Mouse (Mus musculus): ENCODE measurements around the gene Plekha6. TPM values are rescaled to one million over a fixed set of nuclear protein-coding genes. Genes with fewer than 3 reads are reported as not detected.
A peak's percentile ranks its signal among the peaks of the same experiment; 100 is the strongest.

Plekha6 gene
- polyA plus RNA-seq, 1 experiment = 104 TPM

GRCm38 (mm10) chr1:133161559-133161958 lies 2.5 kb upstream of the Plekha6 start:
- H3K27ac ChIP-seq (ENCODE audit: insufficient read depth, low read depth, low read length) = peak overlapping the region; percentile 78
- TF ChIP-seq POLR2A (IDR thresholded peaks at IDR 0.05; ENCODE audit: low read depth, low read length) (no peak), CTCF (IDR thresholded peaks at IDR 0.05; ENCODE audit: extremely low read depth, insufficient read length, insufficient replicate concordance, low read depth, low read length) (no peak)

GRCm38 (mm10) chr1:133162046-133162445 lies 2.0 kb upstream of the Plekha6 start:
- WGBS = 25% methylated on average over 10 of the region's 10 CpGs
- H3K36me3 ChIP-seq (ENCODE audit: control insufficient read depth, insufficient read depth, low read length) = no peaks in the 10 kb centered on the region
- H3K27ac ChIP-seq (ENCODE audit: insufficient read depth, low read depth, low read length) = peak overlapping the region; percentile 78
- no peak; the same call in 1 of the 2 replicates for TF ChIP-seq POLR2A (IDR thresholded peaks at IDR 0.05; ENCODE audit: low read depth, low read length)
- peaks cover 23% of the 10 kb centered on the region; the same call in 1 of the 2 replicates for H3K4me1 ChIP-seq (ENCODE audit: control insufficient read depth, insufficient read depth, insufficient read length, low read length)
- no peak overlapping the region for H3K4me3 ChIP-seq (ENCODE audit: low read depth, low read length)
- H3K27me3 ChIP-seq (ENCODE audit: control insufficient read depth, insufficient read depth, low read length) = peaks cover 11% of the 10 kb centered on the region; the same call in 1 of the 2 replicates

More at GRCm38 (mm10) chr1:133161559-133161958, 2.5 kb upstream of the Plekha6 start:
- WGBS = 31% methylated on average over 4 of the region's 4 CpGs
- H3K4me1 ChIP-seq (ENCODE audit: control insufficient read depth, insufficient read depth, insufficient read length, low read length) = peaks cover 23% of the 10 kb centered on the region; the same call in 1 of the 2 replicates
- H3K36me3 ChIP-seq (ENCODE audit: control insufficient read depth, insufficient read depth, low read length) = no peaks in the 10 kb centered on the region
- H3K4me3 ChIP-seq (ENCODE audit: low read depth, low read length) = no peak overlapping the region
- peaks cover 11% of the 10 kb centered on the region; the same call in 1 of the 2 replicates for H3K27me3 ChIP-seq (ENCODE audit: control insufficient read depth, insufficient read depth, low read length)

GRCm38 (mm10) chr1:133162981-133163380 lies 1.0 kb upstream of the Plekha6 start:
- Histone ChIP-seq H3K4me3 (ENCODE audit: low read depth, low read length) (no peak overlapping the region), H3K4me1 (ENCODE audit: control insufficient read depth, insufficient read depth, insufficient read length, low read length) (peaks cover 24% of the 10 kb centered on the region; the same call in 1 of the 2 replicates)
- WGBS = 20% methylated on average over 8 of the region's 8 CpGs

GRCm38 (mm10) chr1:133164591-133165011 lies 591 bp downstream of the Plekha6 start:
- WGBS = 5% methylated on average over 10 of the region's 10 CpGs

More at GRCm38 (mm10) chr1:133162981-133163380, 1.0 kb upstream of the Plekha6 start:
- Histone ChIP-seq H3K27me3 (ENCODE audit: control insufficient read depth, insufficient read depth, low read length) (peaks cover 11% of the 10 kb centered on the region; the same call in 1 of the 2 replicates), H3K36me3 (ENCODE audit: control insufficient read depth, insufficient read depth, low read length) (no peaks in the 10 kb centered on the region), H3K27ac (ENCODE audit: insufficient read depth, low read depth, low read length) (peak overlapping the region; percentile 91)
- TF ChIP-seq POLR2A (IDR thresholded peaks at IDR 0.05; ENCODE audit: low read depth, low read length) = no peak
- no peak for TF ChIP-seq CTCF (IDR thresholded peaks at IDR 0.05; ENCODE audit: extremely low read depth, insufficient read length, insufficient replicate concordance, low read depth, low read length)

GRCm38 (mm10) chr1:133165111-133165510 lies 1.1 kb downstream of the Plekha6 start:
- Histone ChIP-seq H3K27ac (ENCODE audit: insufficient read depth, low read depth, low read length) (peak overlapping the region; percentile 87), H3K4me3 (ENCODE audit: low read depth, low read length) (peak overlapping the region; percentile 80), H3K4me1 (ENCODE audit: control insufficient read depth, insufficient read depth, insufficient read length, low read length) (peaks cover 24% of the 10 kb centered on the region; the same call in 1 of the 2 replicates), H3K36me3 (ENCODE audit: control insufficient read depth, insufficient read depth, low read length) (0 out of 2 replicates have a peak, but pooled peaks cover 2% of the 10 kb centered on the region), H3K27me3 (ENCODE audit: control insufficient read depth, insufficient read depth, low read length) (peaks cover 11% of the 10 kb centered on the region; the same call in 1 of the 2 replicates)
- no peak for TF ChIP-seq POLR2A (IDR thresholded peaks at IDR 0.05; ENCODE audit: low read depth, low read length)
- no peak for TF ChIP-seq CTCF (IDR thresholded peaks at IDR 0.05; ENCODE audit: extremely low read depth, insufficient read length, insufficient replicate concordance, low read depth, low read length)
- WGBS = 12% methylated on average over 11 of the region's 11 CpGs

More at GRCm38 (mm10) chr1:133164591-133165011, 591 bp downstream of the Plekha6 start:
- Histone ChIP-seq H3K4me3 (ENCODE audit: low read depth, low read length) (peak overlapping the region; percentile 80), H3K4me1 (ENCODE audit: control insufficient read depth, insufficient read depth, insufficient read length, low read length) (peaks cover 24% of the 10 kb centered on the region; the same call in 1 of the 2 replicates), H3K36me3 (ENCODE audit: control insufficient read depth, insufficient read depth, low read length) (no peaks in the 10 kb centered on the region), H3K27ac (ENCODE audit: insufficient read depth, low read depth, low read length) (peak overlapping the region; percentile 87), H3K27me3 (ENCODE audit: control insufficient read depth, insufficient read depth, low read length) (peaks cover 11% of the 10 kb centered on the region; the same call in 1 of the 2 replicates)
- no peak for TF ChIP-seq CTCF (IDR thresholded peaks at IDR 0.05; ENCODE audit: extremely low read depth, insufficient read length, insufficient replicate concordance, low read depth, low read length)
- peak; percentile 46; the same call in 1 of the 2 replicates for TF ChIP-seq POLR2A (IDR thresholded peaks at IDR 0.05; ENCODE audit: low read depth, low read length)

GRCm38 (mm10) chr1:133168318-133169060 lies 4.5 kb downstream of the Plekha6 start:
- H3K4me3 ChIP-seq (ENCODE audit: low read depth, low read length) = peak overlapping the region; percentile 35

GRCm38 (mm10) chr1:133170196-133170595 lies 6.2 kb downstream of the Plekha6 start:
- H3K36me3 ChIP-seq (ENCODE audit: control insufficient read depth, insufficient read depth, low read length) = peaks cover 25% of the 10 kb centered on the region
- H3K4me1 ChIP-seq (ENCODE audit: control insufficient read depth, insufficient read depth, insufficient read length, low read length) = peaks cover 10% of the 10 kb centered on the region; the same call in 1 of the 2 replicates
- H3K27ac ChIP-seq (ENCODE audit: insufficient read depth, low read depth, low read length) = no peak overlapping the region
- no peaks in the 10 kb centered on the region for H3K27me3 ChIP-seq (ENCODE audit: control insufficient read depth, insufficient read depth, low read length)
- H3K4me3 ChIP-seq (ENCODE audit: low read depth, low read length) = no peak overlapping the region
- TF ChIP-seq CTCF (IDR thresholded peaks at IDR 0.05; ENCODE audit: extremely low read depth, insufficient read length, insufficient replicate concordance, low read depth, low read length) (no peak), POLR2A (IDR thresholded peaks at IDR 0.05; ENCODE audit: low read depth, low read length) (no peak)
- WGBS = 86% methylated on average over 8 of the region's 8 CpGs

More at GRCm38 (mm10) chr1:133168318-133169060, 4.5 kb downstream of the Plekha6 start:
- Histone ChIP-seq H3K36me3 (ENCODE audit: control insufficient read depth, insufficient read depth, low read length) (peaks cover 15% of the 10 kb centered on the region), H3K27ac (ENCODE audit: insufficient read depth, low read depth, low read length) (no peak overlapping the region), H3K4me1 (ENCODE audit: control insufficient read depth, insufficient read depth, insufficient read length, low read length) (peaks cover 10% of the 10 kb centered on the region; the same call in 1 of the 2 replicates), H3K27me3 (ENCODE audit: control insufficient read depth, insufficient read depth, low read length) (peaks cover 11% of the 10 kb centered on the region; the same call in 1 of the 2 replicates)
- TF ChIP-seq CTCF (IDR thresholded peaks at IDR 0.05; ENCODE audit: extremely low read depth, insufficient read length, insufficient replicate concordance, low read depth, low read length) (no peak), POLR2A (IDR thresholded peaks at IDR 0.05; ENCODE audit: low read depth, low read length) (no peak)
- 24% methylated on average over 19 of the region's 19 CpGs for WGBS

Data from small intestine, adult 2 months (tissue).